Mouse (Mus musculus): ENCODE results near the gene Nme6.

DNA sequence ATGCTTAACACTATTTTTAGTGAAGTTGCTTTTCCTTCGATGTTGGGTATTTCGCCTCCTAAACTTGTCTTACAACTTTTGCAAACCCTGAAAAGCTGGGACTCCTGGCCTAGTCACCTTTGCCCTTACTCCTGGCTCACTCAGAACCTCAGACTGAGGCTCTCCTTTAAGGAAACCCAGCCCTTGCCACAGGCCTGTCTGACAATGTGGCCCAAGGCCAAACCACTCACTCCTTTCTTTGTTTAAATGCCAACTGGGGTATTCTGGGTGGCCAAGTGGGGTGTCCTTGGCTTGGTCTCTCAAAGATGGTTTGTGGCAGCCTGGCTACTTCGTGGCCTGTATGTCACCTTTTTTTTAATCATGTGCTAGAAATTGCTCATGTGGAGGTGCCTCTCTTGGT lies 44.2 kb downstream of the Nme6 start:
- TF ChIP-seq GATA1 (IDR thresholded peaks at IDR 0.05; ENCODE audit: low read length) (no peak), TAL1 (IDR thresholded peaks at IDR 0.05; ENCODE audit: low read length) (no peak)

Data from erythroblast, embryonic 14.5 days (primary cell).